Mouse (Mus musculus): ENCODE measurements at regions not wholly inside any gene's neighbourhood (a gene's known extent, or its start where the extent isn't known, plus 50 kb on each side); places are given as distances from the start of the nearest gene placed in this dataset.

GRCm38 (mm10) chr3:149287080-149287479 is 296.7 kb upstream of the Adgrl2 start:
- no peak for TF ChIP-seq CTCF (IDR thresholded peaks at IDR 0.05; ENCODE audit: low read depth, low read length)
- no peak for TF ChIP-seq POLR2A (IDR thresholded peaks at IDR 0.05; ENCODE audit: insufficient read depth, low read length)
- no peak for TF ChIP-seq EP300 (IDR thresholded peaks at IDR 0.05; ENCODE audit: insufficient read depth, low read depth, low read length)
